Mouse (Mus musculus) right cerebral cortex, adult 18-20 months (tissue): ENCODE measurements around the gene Bmpr2.

Experiments
- DNase-seq: peaks from one replicate; pipeline ENCODE4 v3.0.0; 2022; ENCODE audit warnings: mixed read lengths

Bmpr2 gene

GRCm38 (mm10) chr1:59901082-59901876 lies 138.1 kb downstream of the Bmpr2 start:
- no peak for DNase-seq

GRCm38 (mm10) chr1:59902634-59903033 lies 139.4 kb downstream of the Bmpr2 start:
- DNase-seq, result no peak

GRCm38 (mm10) chr1:59904630-59905295 lies 141.6 kb downstream of the Bmpr2 start:
- DNase-seq, result no peak

- DNase-seq, result no peak
These were observed 142.7 kb downstream of the Bmpr2 start for GRCm38 (mm10) chr1:59905916-59906315.

- no peak for DNase-seq
These were observed 143.8 kb downstream of the Bmpr2 start for GRCm38 (mm10) chr1:59906819-59907521.

- DNase-seq, result no peak
These were observed 144.5 kb downstream of the Bmpr2 start for GRCm38 (mm10) chr1:59907700-59908099.

GRCm38 (mm10) chr1:59910941-59911340 lies 147.7 kb downstream of the Bmpr2 start:
- DNase-seq, result no peak

- DNase-seq, result peak; percentile 98
These were observed 149.4 kb downstream of the Bmpr2 start, which contains the start of gene Fam117b for GRCm38 (mm10) chr1:59912413-59913157. TSS of gene Fam117b (plus strand) at chr1:59913006.

GRCm38 (mm10) chr1:59913195-59913868 lies 150.1 kb downstream of the Bmpr2 start:
- DNase-seq, result peak; percentile 76

- DNase-seq, result no peak
These were observed 150.6 kb downstream of the Bmpr2 start for GRCm38 (mm10) chr1:59913869-59914225.

- DNase-seq, result no peak
These were observed 151.6 kb downstream of the Bmpr2 start for GRCm38 (mm10) chr1:59914799-59915198.

GRCm38 (mm10) chr1:59915843-59916610 lies 152.8 kb downstream of the Bmpr2 start:
- no peak for DNase-seq

GRCm38 (mm10) chr1:59917401-59917800 lies 154.2 kb downstream of the Bmpr2 start:
- DNase-seq, result no peak

GRCm38 (mm10) chr1:59918075-59918474 lies 154.9 kb downstream of the Bmpr2 start:
- DNase-seq, result no peak

GRCm38 (mm10) chr1:59923201-59923600 lies 160.0 kb downstream of the Bmpr2 start:
- no peak for DNase-seq

- no peak for DNase-seq
These were observed 160.5 kb downstream of the Bmpr2 start for GRCm38 (mm10) chr1:59923673-59924072.

GRCm38 (mm10) chr1:59924411-59924810 lies 161.2 kb downstream of the Bmpr2 start:
- no peak for DNase-seq

GRCm38 (mm10) chr1:59926021-59926672 lies 162.9 kb downstream of the Bmpr2 start:
- DNase-seq, result no peak

GRCm38 (mm10) chr1:59927131-59927680 lies 164.0 kb downstream of the Bmpr2 start:
- DNase-seq, result no peak
